Mouse (Mus musculus): ENCODE data around the gene Pdp2.
"Not testable (repeated sequence)": the region's sequence is repeated elsewhere in the genome, so short reads cannot be mapped to it uniquely, and the experiment has no call there.

Gene Pdp2

GRCm38 (mm10) chr8:104632486-104632885 lies 41.2 kb downstream of the Pdp2 start:
- DNase-seq (ENCODE audit: low read depth, low spot score): peak; percentile 69

- no peak for DNase-seq (ENCODE audit: low read depth, low spot score)
These were observed 42.0 kb downstream of the Pdp2 start for GRCm38 (mm10) chr8:104633156-104633744.

- no peak for DNase-seq (ENCODE audit: low read depth, low spot score)
These were observed 43.9 kb downstream of the Pdp2 start for GRCm38 (mm10) chr8:104635004-104635710.

GRCm38 (mm10) chr8:104638010-104638409 lies 46.8 kb downstream of the Pdp2 start:
- no peak for DNase-seq (ENCODE audit: low read depth, low spot score)

GRCm38 (mm10) chr8:104640241-104640640 lies 49.0 kb downstream of the Pdp2 start:
- DNase-seq (ENCODE audit: low read depth, low spot score): no peak

- no peak for DNase-seq (ENCODE audit: low read depth, low spot score)
These were observed 49.6 kb downstream of the Pdp2 start for GRCm38 (mm10) chr8:104640831-104641370.

- peak; percentile 87 for DNase-seq (ENCODE audit: low read depth, low spot score)
These were observed 50.4 kb downstream of the Pdp2 start, which contains the start of gene Ciao2b for GRCm38 (mm10) chr8:104641426-104642323. Gene Ciao2b, minus strand, starts transcription at chr8:104641965.

GRCm38 (mm10) chr8:104642324-104642654 lies 51.0 kb downstream of the Pdp2 start:
- no peak for DNase-seq (ENCODE audit: low read depth, low spot score)

- DNase-seq (ENCODE audit: low read depth, low spot score): not testable (repeated sequence)
These were observed 52.9 kb downstream of the Pdp2 start for GRCm38 (mm10) chr8:104644187-104644586.

All from CD4-positive, CD25-positive, alpha-beta regulatory T cell, adult 2 months (primary cell).